Mouse (Mus musculus) layer of hippocampus, postnatal 25 days (tissue): ENCODE data around the gene Mydgf. TPM values are rescaled to one million over a fixed set of nuclear protein-coding genes. Genes with fewer than 3 reads are reported as not detected.

Experiments used
- microRNA-seq, 2 experiments: library from miRNA; unstranded; fragments of <30 nt; microRNA quantifications; one replicate each; pipeline ENCODE4 v1.2.0; 2021
- total RNA-seq, 2 experiments: library from RNA; stranded (reverse); gene quantifications; 2 replicates each; pipeline ENCODE4 v1.2.3; 2021

The Mydgf gene
- total RNA-seq, 2 experiments from 2014 or later = 39.4 to 41.4 TPM

Small RNA genes within 50 kb of the gene (microRNA-seq; reads per million reads assigned to microRNA genes)
- gene Gm44397 = 0 reads per million in 2 experiments

Other genes with a start within 250 kb of the Mydgf start
- 1 to 10 TPM; 3.1 to 3.4 TPM for gene Zfp119b, start 234.4 kb downstream of the Mydgf start, total RNA-seq
- gene Ebi3, start 231.3 kb downstream of the Mydgf start, total RNA-seq = 1 to 10 TPM; 2.3 to 2.8 TPM
- 10 to 100 TPM; 16.7 to 16.9 TPM for gene Yju2, start 224.8 kb downstream of the Mydgf start, total RNA-seq
- gene Shd, start 213.5 kb downstream of the Mydgf start, total RNA-seq = 10 to 100 TPM; 24.3 to 29.0 TPM
- 10 to 100 TPM; 72.4 to 82.6 TPM for gene Fsd1, start 197.4 kb downstream of the Mydgf start, total RNA-seq
- gene Stap2, start 178.3 kb downstream of the Mydgf start, total RNA-seq = 1 to 10 TPM; 2.7 to 3.2 TPM
- 100 to 1,000 TPM; 110 to 116 TPM for gene Mpnd, start 178.2 kb downstream of the Mydgf start, total RNA-seq
- gene Sh3gl1, start 147.3 kb downstream of the Mydgf start, total RNA-seq = 10 to 100 TPM; 63.1 to 64.0 TPM
- gene Chaf1a, start 143.5 kb downstream of the Mydgf start, total RNA-seq = 1 to 10 TPM; 3.9 to 4.9 TPM
- gene Ubxn6, start 108.9 kb downstream of the Mydgf start, total RNA-seq = 10 to 100 TPM; 83.3 to 87.4 TPM
- gene Hdgfl2, start 104.3 kb downstream of the Mydgf start, total RNA-seq = 100 to 1,000 TPM in 1 of 2 experiments, 10 to 100 TPM in 1; 96.4 to 126 TPM
- 1 to 10 TPM in 1 of 2 experiments, under 1 TPM in 1; 0.68 to 2.4 TPM for gene Plin4, start 74.1 kb downstream of the Mydgf start, total RNA-seq
- gene Plin5, start 66.3 kb downstream of the Mydgf start, total RNA-seq = under 1 TPM; 0.30 to 0.85 TPM
- 1 to 10 TPM; 1.1 to 1.4 TPM for gene Lrg1, start 61.9 kb downstream of the Mydgf start, total RNA-seq
- 100 to 1,000 TPM; 141 to 143 TPM for gene Sema6b, start 43.6 kb downstream of the Mydgf start, total RNA-seq
- gene Tnfaip8l1, start 21.4 kb downstream of the Mydgf start, total RNA-seq = 1 to 10 TPM; 5.4 to 6.6 TPM
- gene Dpp9, start 35.0 kb upstream of the Mydgf start, total RNA-seq = 10 to 100 TPM; 64.7 to 67.3 TPM
- 10 to 100 TPM; 36.1 to 37.0 TPM for gene Fem1a, start 72.9 kb upstream of the Mydgf start, total RNA-seq
- gene Ticam1, start 92.9 kb upstream of the Mydgf start, total RNA-seq = 1 to 10 TPM; 5.5 to 6.0 TPM
- 10 to 100 TPM; 14.6 to 16.7 TPM for gene Plin3, start 109.0 kb upstream of the Mydgf start, total RNA-seq
- not detected for gene Arrdc5, start 116.4 kb upstream of the Mydgf start, total RNA-seq
- 1 to 10 TPM; 1.7 to 2.0 TPM for gene Uhrf1, start 119.4 kb upstream of the Mydgf start, total RNA-seq
- gene Kdm4b, start 142.1 kb upstream of the Mydgf start, total RNA-seq = 10 to 100 TPM; 92.0 to 93.4 TPM